Mouse (Mus musculus): ENCODE measurements around the gene Asb16. TPM values are rescaled to one million over a fixed set of nuclear protein-coding genes. Genes with fewer than 3 reads are reported as not detected.

Asb16 gene
- total RNA-seq, 2 experiments from 2014 or later = 2.2 to 2.9 TPM

GRCm38 (mm10) chr11:102285095-102285834 lies 16.7 kb downstream of the Asb16 start:
- DNase-seq (ENCODE audit: low spot score in 2 of 2) = no peak

DNA sequence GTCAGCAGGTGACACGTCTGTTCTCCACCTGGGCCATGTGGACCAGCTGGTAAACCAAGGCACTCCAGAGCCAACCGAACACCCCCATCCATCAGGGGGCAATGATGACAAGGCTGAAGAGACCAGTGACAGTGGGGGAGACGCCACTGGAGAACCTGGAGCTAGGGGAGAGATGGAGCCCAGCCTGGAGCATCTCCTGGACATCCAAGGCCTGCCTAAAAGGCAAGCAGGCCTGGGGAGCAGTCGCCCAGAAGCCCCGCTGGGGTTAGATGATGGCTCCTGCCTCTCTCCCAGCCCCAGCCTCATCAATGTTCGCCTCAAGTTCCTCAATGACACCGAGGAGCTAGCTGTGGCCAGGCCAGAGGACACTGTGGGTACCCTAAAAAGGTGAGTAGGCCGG lies 18.9 kb downstream of the Asb16 start:
- DNase-seq (ENCODE audit: low spot score in 2 of 2) = no peak

DNA sequence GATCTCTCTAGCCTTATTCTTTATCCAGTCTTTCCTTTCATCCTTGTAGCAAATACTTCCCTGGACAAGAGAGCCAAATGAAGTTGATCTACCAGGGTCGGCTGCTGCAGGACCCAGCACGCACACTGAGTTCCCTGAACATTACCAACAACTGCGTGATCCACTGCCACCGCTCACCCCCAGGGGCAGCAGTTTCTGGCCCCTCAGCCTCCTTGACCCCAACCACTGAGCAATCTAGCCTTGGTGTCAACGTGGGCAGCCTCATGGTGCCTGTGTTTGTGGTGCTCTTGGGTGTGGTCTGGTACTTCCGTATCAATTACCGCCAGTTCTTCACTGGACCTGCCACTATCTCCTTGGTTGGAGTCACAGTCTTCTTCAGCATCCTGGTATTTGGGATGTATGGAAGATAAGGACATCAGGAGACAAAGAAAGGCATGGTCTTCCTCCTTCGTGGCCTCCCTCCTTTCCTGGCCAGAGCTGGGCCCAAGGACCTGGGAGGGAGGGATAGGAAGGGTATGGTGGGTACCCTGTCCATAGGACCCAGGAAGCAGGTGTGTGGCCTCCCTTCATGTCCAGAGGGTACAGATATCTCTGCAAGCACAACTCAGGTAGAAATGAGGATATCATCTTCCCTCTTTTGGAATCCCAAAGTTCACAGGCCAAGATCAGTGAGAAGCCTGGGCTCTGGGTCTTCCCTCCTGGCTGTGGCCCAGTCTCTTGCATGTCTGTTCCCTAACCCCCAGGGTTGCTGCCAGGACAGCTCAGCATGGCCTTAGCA lies 19.7 kb downstream of the Asb16 start:
- DNase-seq (ENCODE audit: low spot score in 2 of 2) = no peak

DNA sequence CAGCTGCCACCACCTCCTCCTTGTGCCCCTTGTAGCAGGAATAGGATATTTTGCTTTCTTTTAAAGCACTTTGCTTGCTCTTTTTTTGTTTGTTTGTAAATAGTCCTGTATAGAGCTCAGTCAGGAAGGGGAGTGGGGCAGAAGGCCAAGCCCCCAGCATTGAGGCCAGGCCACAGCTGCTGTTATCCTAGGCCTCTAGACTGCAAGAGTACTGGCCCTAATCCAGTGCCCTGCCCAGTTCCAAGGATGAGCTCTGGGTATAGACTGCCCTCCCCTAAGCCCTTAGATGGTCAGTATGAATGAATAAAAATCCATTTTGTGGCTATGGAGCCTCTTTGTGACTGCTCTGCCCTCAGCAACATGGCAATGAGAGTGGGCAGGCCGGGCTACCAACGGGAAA lies 20.4 kb downstream of the Asb16 start:
- DNase-seq (ENCODE audit: low spot score in 2 of 2) = no peak

- DNase-seq (ENCODE audit: low spot score in 2 of 2) = no peak
Measured at GRCm38 (mm10) chr11:102289511-102290100, 21.1 kb downstream of the Asb16 start.

DNA sequence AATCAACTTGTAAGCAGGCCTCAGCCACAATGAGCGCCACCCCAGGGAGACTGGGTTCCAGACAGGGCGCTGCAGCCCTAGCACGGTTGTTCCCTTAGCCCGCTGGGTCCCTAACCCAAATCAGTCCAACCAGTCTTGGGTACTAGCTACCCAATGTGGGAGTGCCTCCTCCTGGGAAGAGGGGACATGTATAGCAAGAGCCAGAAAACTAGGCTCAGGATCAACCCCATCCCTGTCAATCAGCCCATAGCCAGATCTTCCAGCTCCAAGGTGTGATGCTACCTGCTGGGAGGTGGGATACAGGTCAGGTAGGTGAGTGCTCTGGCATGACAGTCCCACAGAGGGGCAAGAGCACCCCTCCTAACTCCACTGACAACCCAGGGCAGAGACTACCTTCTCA lies 21.6 kb downstream of the Asb16 start:
- no peak for DNase-seq (ENCODE audit: low spot score in 2 of 2)

DNA sequence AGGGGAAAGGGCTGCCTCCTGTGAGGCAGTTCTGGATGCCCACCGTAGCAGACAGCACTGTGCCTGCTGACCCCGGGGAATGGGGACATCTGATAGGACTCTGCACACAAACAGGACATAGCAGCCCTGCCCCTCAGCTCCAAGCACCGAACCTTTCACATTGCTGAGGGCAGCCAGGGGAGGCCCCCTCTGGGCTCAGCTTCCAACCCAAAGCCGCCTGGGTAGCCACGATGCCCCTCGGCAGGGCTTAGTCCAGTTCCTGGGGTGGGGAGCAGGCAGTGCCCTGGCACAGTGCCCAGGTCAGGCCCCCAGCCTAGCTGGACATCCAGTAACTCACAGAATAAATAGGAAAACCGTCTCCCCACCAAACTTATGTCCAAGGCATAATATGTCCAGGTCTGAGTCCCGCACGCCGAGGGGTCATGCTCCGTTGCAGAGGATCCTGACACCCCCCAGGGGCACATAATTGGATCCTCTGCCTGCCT lies 22.6 kb downstream of the Asb16 start:
- DNase-seq (ENCODE audit: low spot score in 2 of 2) = no peak

- DNase-seq (ENCODE audit: low spot score in 2 of 2) = no peak
Measured at GRCm38 (mm10) chr11:102293971-102294370, 25.4 kb downstream of the Asb16 start.

- DNase-seq (ENCODE audit: low spot score in 2 of 2) = no peak
Measured at GRCm38 (mm10) chr11:102294416-102294815, 25.9 kb downstream of the Asb16 start.

DNA sequence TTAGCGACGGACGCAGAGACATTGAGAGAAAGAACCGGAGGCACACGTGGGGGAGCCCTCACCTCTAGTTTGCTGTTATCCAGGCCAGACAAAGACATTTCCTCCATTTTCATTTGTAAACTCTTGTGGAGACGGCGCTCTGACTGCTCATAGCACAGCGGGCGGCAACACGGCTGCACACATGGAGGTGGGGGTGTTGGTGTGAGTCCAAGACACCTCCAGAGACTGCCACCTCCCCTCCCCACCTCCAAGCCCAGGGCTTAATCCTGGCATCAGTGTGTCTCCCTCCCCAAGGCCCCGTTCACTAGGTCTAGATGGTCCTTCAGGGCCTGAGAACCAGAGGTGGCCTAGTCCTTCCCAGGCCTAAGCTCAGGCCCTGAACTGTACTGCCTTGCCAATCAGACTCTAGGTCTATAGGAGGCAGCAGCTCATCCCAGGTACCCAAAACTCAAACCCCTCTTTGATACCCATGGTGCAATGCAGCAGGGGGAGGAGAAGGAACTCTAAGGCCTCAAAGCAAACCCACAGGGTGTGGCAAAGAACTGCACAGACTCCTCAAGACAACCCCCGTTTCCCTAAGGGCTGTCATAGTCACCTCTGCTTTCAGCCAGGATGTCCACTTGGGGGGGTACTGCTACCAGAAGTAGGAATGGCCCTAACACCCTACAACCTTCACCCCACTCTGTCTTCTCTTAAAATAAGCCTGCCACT lies 26.5 kb downstream of the Asb16 start:
- peak in 1 of 2 experiments; percentile 45 for DNase-seq (ENCODE audit: low spot score in 2 of 2)

DNA sequence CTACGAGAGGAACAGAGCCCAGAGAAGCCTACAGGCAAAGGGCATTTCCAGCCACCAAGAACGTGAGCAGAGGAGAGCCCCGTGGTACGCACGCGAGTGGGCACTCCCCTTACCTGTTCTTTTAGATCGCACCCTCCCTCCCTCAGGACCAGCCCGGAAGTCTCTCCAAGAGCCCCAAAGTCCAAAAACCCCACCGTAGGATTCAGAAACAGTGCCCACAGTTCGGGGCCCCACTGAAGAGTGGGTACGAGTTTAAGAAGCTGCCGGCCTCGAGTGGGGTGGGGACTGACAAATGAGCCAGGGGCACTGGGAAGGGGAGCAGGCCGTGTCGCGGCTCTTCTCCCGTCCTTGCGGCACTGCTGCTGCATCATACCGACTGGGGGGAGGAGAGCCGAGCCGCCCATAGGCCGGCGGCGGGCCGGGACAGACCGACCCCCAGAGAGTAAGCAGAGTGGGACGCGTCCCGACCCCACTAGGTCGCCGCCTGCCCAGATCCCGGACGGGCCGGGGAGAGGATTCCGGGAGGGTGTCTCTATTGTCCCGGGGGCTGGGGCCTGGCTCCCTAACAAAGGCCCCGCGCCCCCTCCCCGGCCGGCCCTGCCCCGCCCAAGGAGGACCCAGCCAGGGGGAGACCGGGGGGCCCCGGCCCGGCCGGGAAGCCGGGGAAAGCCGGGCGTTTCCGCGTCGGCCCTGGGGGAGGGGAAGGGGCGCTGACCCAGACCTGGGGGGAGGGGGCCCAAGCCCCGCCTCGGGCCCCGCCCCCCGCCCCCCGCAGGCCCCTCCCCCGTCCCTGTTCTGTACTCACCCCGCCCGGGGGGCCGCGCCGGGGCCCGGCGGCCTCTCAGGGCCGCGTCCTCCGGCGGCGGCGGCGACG lies 27.3 kb downstream of the Asb16 start:
- no peak for DNase-seq (ENCODE audit: low spot score in 2 of 2)

DNA sequence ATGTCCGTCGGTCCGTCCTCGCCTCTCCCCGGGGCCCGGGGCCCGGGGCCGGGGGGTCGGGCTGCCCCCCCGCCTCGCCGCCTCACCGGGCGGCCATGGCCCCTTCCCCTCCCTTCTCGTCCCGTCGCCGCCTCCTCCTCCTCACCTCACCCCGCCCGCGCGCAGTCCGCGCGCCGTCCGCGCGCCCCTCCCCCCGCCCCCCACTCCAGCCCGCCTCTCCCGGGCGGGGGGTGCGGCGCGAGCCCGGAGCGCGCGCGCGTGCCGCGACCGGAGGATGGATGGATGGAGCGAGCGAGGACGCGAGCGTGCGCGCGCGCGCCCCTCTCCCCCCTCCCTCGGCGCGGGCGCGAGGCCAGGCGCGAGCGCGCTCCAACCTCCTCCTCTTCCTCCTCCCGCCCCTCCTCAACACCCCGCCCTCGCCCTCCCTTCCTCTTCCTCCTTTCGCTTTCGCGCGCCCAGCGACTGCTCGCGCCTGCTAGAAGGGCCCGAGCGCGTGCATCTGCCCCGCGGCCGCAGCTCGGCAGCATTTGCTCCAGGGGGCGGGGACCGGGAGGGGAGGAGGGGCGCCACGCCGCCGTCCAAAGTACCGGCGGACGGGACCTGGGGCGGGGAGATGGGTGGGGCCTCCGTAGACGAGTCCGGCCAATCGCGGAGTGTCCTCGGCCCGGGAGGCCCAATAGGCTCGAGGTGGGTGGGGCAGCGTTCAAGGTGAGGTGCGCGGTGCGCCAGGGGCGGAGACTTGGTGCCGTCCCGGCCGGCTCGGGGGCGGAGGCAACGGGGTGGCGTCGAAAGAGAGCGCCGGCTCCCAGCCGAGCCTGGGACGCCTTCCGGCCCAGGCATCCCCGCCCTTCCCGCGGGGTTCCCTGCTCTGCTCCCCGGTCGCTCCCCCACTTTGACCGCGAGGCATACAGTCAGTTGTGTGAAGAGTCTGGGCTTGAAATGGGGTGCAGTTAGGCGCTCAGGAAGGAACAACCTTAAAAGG lies 28.2 kb downstream of the Asb16 start, which contains the start of gene Atxn7l3:
Gene Atxn7l3 (minus strand): TSS at position 141 of the 982 bp plus-strand sequence.
- peak; percentile 95 to 99 for DNase-seq (ENCODE audit: low spot score in 2 of 2)

DNA sequence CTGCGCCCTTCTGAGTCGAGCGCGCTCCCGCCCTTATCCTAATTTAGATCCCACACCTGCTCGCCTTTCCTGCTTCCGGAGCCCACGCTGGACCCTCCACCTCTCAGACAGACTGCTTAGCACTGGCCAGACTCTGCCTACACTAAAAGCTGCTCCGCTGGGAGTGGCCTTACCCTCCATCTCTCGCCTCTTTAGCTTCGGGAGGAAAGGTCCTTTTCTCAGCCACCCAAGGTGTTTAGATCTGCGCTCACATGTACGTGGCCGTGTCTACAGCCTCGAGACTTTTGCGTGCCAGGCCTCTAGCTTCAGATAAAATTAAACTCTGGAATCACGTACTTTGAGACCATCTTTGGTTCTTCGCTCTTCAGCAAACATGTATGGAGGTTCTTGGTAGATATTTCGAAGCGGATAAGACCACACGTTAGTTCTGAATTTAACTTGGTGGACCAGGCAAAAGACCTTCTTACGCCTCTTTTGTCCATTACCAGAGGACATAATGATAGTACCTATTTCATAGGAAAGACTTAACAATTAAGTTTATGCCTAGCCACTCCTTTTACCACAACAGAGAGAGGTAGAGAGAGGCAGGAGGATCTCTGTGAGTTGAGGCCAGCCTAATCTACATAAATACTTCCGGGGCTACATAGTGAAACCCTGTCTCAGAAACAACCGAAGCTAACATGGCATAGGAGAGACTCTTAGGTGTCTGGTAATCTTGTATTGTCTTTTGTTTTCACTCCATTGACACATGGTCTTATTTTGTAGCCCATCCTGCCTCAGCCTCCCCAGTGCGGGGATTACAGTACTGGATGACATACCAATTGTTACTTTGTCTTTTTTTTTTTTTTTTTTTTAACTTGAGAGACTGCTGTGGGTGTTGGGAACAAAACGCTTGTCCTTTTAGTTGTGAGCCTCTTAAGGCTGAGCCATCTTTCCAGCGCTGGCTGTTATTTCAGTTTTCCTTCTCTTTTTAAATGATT lies 29.3 kb downstream of the Asb16 start:
- no peak for DNase-seq (ENCODE audit: low spot score in 2 of 2)

DNA sequence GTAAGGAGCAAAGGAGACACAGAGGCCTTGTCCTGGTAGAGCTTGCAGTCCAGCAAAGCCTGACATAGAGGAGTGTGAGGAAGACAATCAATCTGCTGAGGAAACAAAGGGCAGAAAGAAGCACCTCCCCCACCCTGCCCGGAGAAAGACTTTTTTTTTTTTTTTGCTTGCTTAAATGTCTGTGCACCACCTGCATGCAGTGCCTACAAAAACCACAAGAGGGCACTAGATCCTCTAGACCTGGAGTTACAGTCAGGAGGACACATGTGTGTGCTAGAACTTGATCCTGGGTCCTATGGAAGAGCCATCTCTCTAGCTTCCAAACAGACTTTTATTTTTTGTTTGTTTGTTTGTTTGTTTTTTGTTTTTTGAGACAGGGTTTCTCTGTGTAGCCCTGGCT lies 31.3 kb downstream of the Asb16 start:
- no peak for DNase-seq (ENCODE audit: low spot score in 2 of 2)

DNA sequence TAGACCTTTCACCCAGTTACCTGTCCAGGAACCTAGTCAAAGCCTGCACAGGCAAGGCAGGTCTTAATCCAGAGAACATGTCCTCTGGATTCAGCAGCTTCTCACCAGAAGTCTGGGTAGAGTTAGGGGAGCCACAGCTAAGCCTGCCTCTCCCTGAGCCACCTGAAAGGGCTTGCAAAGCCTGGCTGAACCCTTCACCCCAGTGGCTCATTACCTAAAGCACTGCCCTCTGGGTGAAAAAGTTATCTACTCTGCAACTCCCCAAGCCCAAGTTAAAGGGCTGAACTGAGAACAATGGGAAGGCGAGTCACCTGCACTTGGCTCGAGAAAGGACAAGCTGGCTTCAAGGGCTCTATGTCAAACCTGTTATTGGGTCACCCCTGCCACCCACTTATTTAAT lies 35.6 kb downstream of the Asb16 start:
- DNase-seq (ENCODE audit: low spot score in 2 of 2) = no peak

DNA sequence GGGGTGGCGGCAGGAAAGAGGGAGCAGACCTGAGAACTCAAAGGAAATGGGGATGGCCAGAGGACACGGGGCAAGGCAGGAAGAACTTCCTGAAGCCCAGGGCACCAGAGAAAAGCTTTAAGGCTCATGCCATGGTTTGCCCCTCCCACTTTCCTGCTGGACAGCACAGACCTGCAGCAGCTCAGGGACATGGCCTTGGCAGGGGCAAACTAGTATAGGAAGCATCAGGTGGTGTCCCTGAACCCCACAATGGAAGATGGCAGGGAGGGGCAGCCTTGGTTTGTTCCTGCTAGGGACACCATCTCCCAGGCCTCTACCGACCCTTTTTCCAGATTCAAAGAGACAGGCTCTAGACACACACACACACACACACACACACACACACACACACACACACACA lies 36.8 kb downstream of the Asb16 start:
- no peak for DNase-seq (ENCODE audit: low spot score in 2 of 2)

GRCm38 (mm10) chr11:102308104-102308503 lies 39.6 kb downstream of the Asb16 start:
- DNase-seq (ENCODE audit: low spot score in 2 of 2) = no peak

GRCm38 (mm10) chr11:102308979-102309378 lies 40.4 kb downstream of the Asb16 start:
- DNase-seq (ENCODE audit: low spot score in 2 of 2) = peak; percentile 97

All from left cerebral cortex, adult 18-20 months (tissue).